Mouse (Mus musculus): ENCODE data around the gene Avpi1. TPM values are rescaled to one million over a fixed set of nuclear protein-coding genes. Genes with fewer than 3 reads are reported as not detected.

Avpi1 gene
- total and polyA plus RNA-seq, 3 experiments: 49.5 to 53.3 TPM; not detected in 1

DNA sequence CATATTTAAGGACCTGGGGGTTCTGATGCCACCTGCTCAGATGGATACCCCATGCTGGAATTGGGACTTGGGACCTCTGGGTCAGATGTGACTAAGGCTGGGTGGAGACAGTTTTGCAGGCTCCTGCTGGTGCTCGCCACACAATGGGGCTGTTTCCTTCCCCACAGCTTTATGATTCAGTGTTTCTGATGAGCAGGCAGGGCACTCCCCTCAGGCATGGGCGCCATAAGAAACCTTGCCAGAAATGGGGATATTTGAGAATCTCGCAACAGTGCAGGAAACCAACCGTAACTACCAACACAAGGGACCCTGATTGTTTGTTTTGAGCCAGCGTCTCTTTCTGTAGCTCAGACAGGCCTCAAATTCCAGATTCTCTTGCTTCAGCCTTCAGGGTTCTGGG, 2.2 kb upstream of the Avpi1 start:
- DNase-seq (ENCODE audit: low read depth, low spot score): peak; percentile 40
- TF ChIP-seq MAX (IDR thresholded peaks at IDR 0.05; ENCODE audit: low read length): no peak
- TF ChIP-seq GATA1 (IDR thresholded peaks at IDR 0.05; ENCODE audit: low read depth, low read length): no peak
- no peak for TF ChIP-seq TBP (IDR thresholded peaks at IDR 0.05; ENCODE audit: low read depth, low read length)
- TF ChIP-seq POLR2AphosphoS5 (IDR thresholded peaks at IDR 0.05; ENCODE audit: borderline replicate concordance, low read depth, low read length): no peak
- no peak for TF ChIP-seq MAZ (IDR thresholded peaks at IDR 0.05; ENCODE audit: low read depth, low read length)
- no peak for TF ChIP-seq KAT2A (conservative IDR thresholded peaks at IDR 0.05; ENCODE audit: low read depth, low read length)
- no peak for TF ChIP-seq TAL1 (IDR thresholded peaks at IDR 0.05; ENCODE audit: low read length)
- no peak for TF ChIP-seq USF1 (IDR thresholded peaks at IDR 0.05; ENCODE audit: low read depth, low read length)
- TF ChIP-seq HCFC1 (IDR thresholded peaks at IDR 0.05; ENCODE audit: low read depth, low read length): no peak
- no peak; the same call in 1 of the 2 replicates for TF ChIP-seq MXI1 (IDR thresholded peaks at IDR 0.05; ENCODE audit: low read depth, low read length)
- no peak for TF ChIP-seq MYC (IDR thresholded peaks at IDR 0.05; ENCODE audit: low read depth, low read length)
- no peak for TF ChIP-seq E2F4 (IDR thresholded peaks at IDR 0.05; ENCODE audit: borderline replicate concordance, low read depth, low read length)
- TF ChIP-seq POLR2AphosphoS2 (IDR thresholded peaks at IDR 0.05; ENCODE audit: low read length): no peak
- no peak for TF ChIP-seq ZMIZ1 (IDR thresholded peaks at IDR 0.05; ENCODE audit: low read depth, low read length)
- no peak for TF ChIP-seq NRF1 (IDR thresholded peaks at IDR 0.05; ENCODE audit: insufficient read depth, low read depth, low read length, poor library complexity, severe bottlenecking)
- no peak for TF ChIP-seq NELFE (IDR thresholded peaks at IDR 0.05; ENCODE audit: low read depth, low read length)

DNA sequence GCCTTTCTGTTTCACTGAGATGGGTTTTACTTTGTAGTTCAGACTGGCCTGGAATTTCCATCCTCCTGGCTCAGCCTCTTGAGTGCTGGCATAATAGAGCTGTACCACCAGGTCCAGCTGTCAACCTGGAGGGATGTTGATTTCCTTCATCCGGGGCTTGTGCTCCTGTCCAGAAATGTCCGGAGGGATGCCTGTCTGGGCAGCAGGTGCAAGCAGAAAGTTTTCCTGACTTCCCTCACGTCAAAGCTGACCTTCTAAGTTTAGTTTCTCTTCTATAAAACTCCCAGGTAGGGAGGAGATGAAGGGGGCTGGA, 1.4 kb upstream of the Avpi1 start:
- H3K79me2 ChIP-seq (ENCODE audit: control insufficient read depth, insufficient read depth, low read length, poor library complexity): peaks cover 6% of the 10 kb centered on the region
- TF ChIP-seq NRF1 (IDR thresholded peaks at IDR 0.05; ENCODE audit: insufficient read depth, low read depth, low read length, poor library complexity, severe bottlenecking) (no peak), HCFC1 (IDR thresholded peaks at IDR 0.05; ENCODE audit: low read depth, low read length) (no peak), ZNF384 (IDR thresholded peaks at IDR 0.05; ENCODE audit: low read depth, low read length) (no peak), RCOR1 (IDR thresholded peaks at IDR 0.05; ENCODE audit: low read depth, low read length) (no peak), NELFE (IDR thresholded peaks at IDR 0.05; ENCODE audit: low read depth, low read length) (no peak), MYC (IDR thresholded peaks at IDR 0.05; ENCODE audit: low read depth, low read length) (no peak), ELF1 (IDR thresholded peaks at IDR 0.05; ENCODE audit: low read depth, low read length) (no peak), TAL1 (IDR thresholded peaks at IDR 0.05; ENCODE audit: low read length) (no peak), MXI1 (IDR thresholded peaks at IDR 0.05; ENCODE audit: low read depth, low read length) (no peak), MAZ (IDR thresholded peaks at IDR 0.05; ENCODE audit: low read depth, low read length) (no peak), ETS1 (IDR thresholded peaks at IDR 0.05; ENCODE audit: low read depth, low read length) (no peak), ZC3H11A (IDR thresholded peaks at IDR 0.05; ENCODE audit: low read depth, low read length) (no peak), SMC3 (IDR thresholded peaks at IDR 0.05; ENCODE audit: low read depth, low read length) (no peak), JUND (IDR thresholded peaks at IDR 0.05; ENCODE audit: low read depth, low read length) (no peak), ZKSCAN1 (IDR thresholded peaks at IDR 0.05; ENCODE audit: low read depth, low read length) (no peak), CHD1 (IDR thresholded peaks at IDR 0.05; ENCODE audit: low read depth, low read length) (no peak), CHD2 (IDR thresholded peaks at IDR 0.05; ENCODE audit: low read length) (no peak)
- peak overlapping the region; percentile 30 to 42 for H3K4me3 ChIP-seq (ENCODE audit: control insufficient read depth in 1 of 2, insufficient read depth in 1 of 2, low read depth in 2 of 2, low read length in 2 of 2)
- peaks cover 0 to 51% of the 10 kb centered on the region in 2 experiments; a peak in 2 of 4 replicates for H3K36me3 ChIP-seq (ENCODE audit: control insufficient read depth in 1 of 2, insufficient read depth in 2 of 2, low read length in 2 of 2)
- peak overlapping the region; percentile 96 for H3K27ac ChIP-seq (ENCODE audit: control insufficient read depth, low read depth, low read length)
- no peak for DNase-seq (ENCODE audit: low read depth, low spot score)
- H3K9ac ChIP-seq (ENCODE audit: control insufficient read depth, low read depth, low read length, poor library complexity, severe bottlenecking): peak overlapping the region; percentile 78
- no peaks in the 10 kb centered on the region for H3K27me3 ChIP-seq (ENCODE audit: control insufficient read depth in 1 of 2, insufficient read depth in 2 of 2, low read length in 2 of 2)
- peaks cover 26 to 48% of the 10 kb centered on the region in 2 experiments for H3K4me1 ChIP-seq (ENCODE audit: control insufficient read depth in 1 of 2, insufficient read depth in 2 of 2, low read length in 2 of 2)
- H3K9me3 ChIP-seq (replicated peaks; ENCODE audit: insufficient read depth, low read length): no peaks in the 10 kb centered on the region

More for the DNA sequence above, 2.2 kb upstream of the Avpi1 start:
- peaks cover 6% of the 10 kb centered on the region for H3K79me2 ChIP-seq (ENCODE audit: control insufficient read depth, insufficient read depth, low read length, poor library complexity)
- peaks cover 30 to 49% of the 10 kb centered on the region in 2 experiments for H3K4me1 ChIP-seq (ENCODE audit: control insufficient read depth in 1 of 2, insufficient read depth in 2 of 2, low read length in 2 of 2)
- H3K27ac ChIP-seq (ENCODE audit: control insufficient read depth, low read depth, low read length): 0 out of 2 replicates have a peak overlapping the region, but pooled peaks have one; percentile 96
- H3K36me3 ChIP-seq (ENCODE audit: control insufficient read depth in 1 of 2, insufficient read depth in 2 of 2, low read length in 2 of 2): peaks cover 0 to 51% of the 10 kb centered on the region in 2 experiments; a peak in 2 of 4 replicates
- no peaks in the 10 kb centered on the region for H3K9me3 ChIP-seq (replicated peaks; ENCODE audit: insufficient read depth, low read length)
- peak overlapping the region; percentile 78 for H3K9ac ChIP-seq (ENCODE audit: control insufficient read depth, low read depth, low read length, poor library complexity, severe bottlenecking)
- H3K27me3 ChIP-seq (ENCODE audit: control insufficient read depth in 1 of 2, insufficient read depth in 2 of 2, low read length in 2 of 2): no peaks in the 10 kb centered on the region
- no peak overlapping the region for H3K4me3 ChIP-seq (ENCODE audit: control insufficient read depth in 1 of 2, insufficient read depth in 1 of 2, low read depth in 2 of 2, low read length in 2 of 2)
